Mouse (Mus musculus) lung, postnatal 14 days (tissue): ENCODE measurements around the gene Gpatch3.

Experiments used
- DNase-seq: peaks from one replicate; pipeline ENCODE4 v3.0.0; 2021

Gene Gpatch3

GRCm38 (mm10) chr4:133574070-133574842 is at the start of gene Gpatch3:
TSS of gene Gpatch3 (plus strand) at chr4:133574745.
- DNase-seq: peak; percentile 94

- no peak for DNase-seq
These were observed 46.8 kb upstream of the Gpatch3 start for GRCm38 (mm10) chr4:133527788-133528187.

DNA sequence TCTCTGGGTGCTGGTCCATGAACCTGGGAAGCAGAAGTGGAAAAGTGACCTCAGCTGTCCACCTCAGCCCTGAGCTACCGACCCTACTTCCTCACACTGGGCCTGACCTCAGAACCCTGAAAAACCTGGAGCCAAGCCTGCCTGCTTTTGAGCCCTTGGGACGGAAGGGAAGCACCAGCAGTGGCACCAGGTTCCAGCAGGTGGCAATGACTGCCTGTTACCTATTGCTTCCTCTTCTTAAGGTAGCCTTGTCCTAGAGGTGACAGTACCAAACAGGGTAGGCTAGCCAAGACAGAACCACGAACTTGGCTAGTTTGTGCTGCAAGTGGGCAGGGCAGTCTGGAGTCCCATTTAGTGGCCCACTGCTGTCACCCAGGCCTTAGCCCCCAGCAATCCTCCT is 41.8 kb upstream of the Gpatch3 start:
- DNase-seq: no peak

- no peak for DNase-seq
These were observed 38.5 kb upstream of the Gpatch3 start for GRCm38 (mm10) chr4:133536081-133536480.

DNA sequence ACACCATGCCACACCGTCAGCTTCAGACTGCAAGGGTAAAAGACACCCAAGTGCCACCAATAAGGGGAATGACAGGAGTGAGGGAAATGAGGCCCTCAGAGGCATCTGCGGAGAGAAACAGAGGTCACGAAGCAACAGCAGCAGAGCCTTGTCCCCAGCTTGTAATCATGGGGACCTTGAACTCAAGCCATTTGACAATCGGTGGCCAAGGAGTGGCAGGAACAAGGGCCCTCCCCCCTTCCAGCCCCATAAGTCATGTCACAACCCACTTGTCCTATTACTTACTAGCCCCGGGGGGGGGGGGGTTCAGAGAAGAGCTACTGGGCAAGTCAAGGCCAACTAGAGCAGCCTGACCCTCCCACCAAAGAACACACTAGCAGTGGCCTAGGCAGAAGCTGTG is 37.9 kb upstream of the Gpatch3 start:
- no peak for DNase-seq

- peak; percentile 95 for DNase-seq
These were observed 29.0 kb upstream of the Gpatch3 start, which contains the start of gene Nudc for GRCm38 (mm10) chr4:133545272-133546231. TSS of gene Nudc (minus strand) at chr4:133545996.

GRCm38 (mm10) chr4:133552029-133552428 is 22.5 kb upstream of the Gpatch3 start:
- DNase-seq: no peak

DNA sequence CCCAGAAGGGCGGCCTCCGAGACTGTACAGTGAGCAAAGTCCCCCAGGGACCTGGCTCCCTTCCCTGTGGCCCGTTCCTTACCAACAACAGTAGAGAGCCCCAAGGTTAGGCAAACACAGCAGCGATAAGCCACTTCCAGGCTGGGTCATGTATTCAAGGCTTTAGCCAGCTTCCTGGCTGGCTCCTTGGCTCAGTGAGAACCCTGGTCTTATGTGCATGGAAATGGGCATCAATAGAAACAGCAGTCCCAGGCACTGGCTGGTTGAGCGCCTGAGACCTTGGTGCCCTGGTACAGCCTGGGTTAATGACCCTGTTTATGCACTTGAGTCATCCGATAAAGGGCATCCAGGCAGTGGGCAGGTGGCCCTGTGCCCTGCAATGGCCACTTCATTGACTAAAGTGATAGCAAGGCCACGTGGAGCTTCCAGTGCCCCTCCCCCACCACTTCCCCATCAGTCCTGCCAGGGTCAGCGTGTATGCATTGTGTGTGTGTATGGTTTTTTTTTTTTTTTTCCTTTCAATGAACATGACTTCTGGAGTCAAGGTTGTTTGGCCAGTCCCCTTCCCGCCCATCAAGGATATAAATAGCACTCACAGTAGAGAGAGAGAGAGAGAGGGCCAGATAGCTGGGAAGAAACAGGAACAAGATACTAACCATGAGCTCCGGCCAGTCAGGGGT is 21.6 kb upstream of the Gpatch3 start, which contains the start of gene Nr0b2:
Nr0b2 (plus strand) TSS at position 609 of the 680 bp plus-strand sequence.
- DNase-seq: no peak

DNA sequence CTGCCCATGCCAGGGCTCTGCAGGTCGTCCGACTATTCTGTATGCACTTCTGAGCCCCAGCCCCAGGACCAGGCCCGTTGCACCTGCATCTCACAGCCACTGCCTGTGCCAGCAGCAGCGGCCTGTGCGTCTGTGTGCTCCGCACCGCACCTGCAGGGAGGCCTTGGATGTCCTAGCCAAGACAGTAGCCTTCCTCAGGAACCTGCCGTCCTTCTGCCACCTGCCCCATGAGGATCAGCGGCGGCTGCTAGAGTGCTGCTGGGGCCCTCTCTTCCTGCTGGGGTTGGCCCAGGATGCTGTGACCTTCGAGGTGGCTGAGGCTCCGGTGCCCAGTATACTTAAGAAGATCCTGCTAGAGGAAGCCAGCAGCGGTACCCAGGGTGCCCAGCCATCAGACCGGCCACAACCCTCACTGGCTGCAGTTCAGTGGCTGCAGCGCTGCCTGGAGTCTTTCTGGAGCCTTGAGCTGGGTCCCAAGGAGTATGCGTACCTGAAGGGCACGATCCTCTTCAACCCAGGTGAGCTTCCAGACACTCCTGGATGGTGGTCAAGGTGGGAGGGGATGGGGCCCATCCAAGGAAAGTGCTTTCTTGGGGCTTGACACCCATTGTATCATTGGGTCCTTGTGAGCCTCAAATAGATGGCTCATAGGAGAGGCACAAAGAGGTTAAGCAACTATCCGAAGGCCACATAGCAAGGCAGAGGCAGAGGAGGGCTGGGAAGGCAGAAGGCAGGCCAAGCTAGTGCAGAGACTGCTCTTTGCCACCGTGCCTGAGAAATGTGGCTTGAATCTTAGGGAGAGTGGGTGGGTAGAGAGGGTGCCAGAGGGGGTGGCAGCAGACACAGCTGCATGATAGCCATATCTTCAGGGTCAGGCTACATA is 20.9 kb upstream of the Gpatch3 start:
- no peak for DNase-seq

DNA sequence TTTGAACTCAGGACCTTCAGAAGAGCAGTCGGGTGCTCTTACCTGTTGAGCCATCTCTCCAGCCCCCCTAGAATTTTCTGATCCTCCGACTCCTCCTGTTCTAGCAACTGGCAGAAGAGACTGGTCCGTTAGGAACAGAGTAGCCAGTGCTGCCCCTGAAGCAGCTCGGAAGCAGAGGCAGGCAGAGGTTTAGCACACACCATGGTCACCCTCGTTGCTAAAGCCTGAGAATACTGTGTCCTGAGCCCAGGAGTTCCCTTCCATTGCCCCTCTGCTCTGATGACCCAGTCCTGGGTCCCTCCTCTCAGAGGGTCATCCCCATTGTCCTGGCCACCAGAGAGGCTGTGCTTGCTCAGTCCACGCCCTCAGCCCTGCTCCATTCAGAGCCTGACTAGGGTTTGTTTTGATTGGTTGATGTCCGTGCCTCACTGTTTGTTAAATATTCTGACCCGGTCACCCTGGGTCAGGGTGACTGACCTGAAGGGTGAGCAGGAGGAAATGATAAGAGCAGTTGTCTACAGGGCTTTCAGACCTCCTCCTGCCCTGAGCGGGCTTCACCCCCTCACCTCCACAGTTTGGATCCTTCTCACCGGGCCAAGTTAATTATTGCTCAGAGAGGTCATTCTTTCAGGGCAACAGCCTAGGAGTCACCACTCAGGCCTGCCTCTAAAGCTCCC is 17.4 kb upstream of the Gpatch3 start:
- DNase-seq: no peak

- no peak for DNase-seq
These were observed 14.7 kb upstream of the Gpatch3 start for GRCm38 (mm10) chr4:133559846-133560245.

DNA sequence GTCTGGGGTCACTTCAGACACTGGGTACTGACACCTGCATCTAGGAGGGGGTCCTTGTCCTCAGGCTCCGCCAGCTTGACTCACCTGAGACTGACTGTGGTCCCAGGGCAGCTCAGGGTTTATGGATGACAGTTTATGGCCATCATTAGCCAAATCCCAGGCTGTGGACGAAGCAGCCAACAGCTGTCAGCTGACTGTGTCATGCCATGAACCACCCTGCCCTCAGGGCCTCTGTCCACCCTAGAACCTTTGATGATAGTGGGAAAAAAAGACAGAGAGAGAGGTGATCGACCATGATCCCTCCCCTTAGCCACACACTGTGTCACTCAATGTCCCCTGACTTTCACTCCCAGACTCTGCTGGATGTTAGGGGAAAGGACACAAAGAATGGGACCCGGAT is 12.9 kb upstream of the Gpatch3 start:
- no peak for DNase-seq

DNA sequence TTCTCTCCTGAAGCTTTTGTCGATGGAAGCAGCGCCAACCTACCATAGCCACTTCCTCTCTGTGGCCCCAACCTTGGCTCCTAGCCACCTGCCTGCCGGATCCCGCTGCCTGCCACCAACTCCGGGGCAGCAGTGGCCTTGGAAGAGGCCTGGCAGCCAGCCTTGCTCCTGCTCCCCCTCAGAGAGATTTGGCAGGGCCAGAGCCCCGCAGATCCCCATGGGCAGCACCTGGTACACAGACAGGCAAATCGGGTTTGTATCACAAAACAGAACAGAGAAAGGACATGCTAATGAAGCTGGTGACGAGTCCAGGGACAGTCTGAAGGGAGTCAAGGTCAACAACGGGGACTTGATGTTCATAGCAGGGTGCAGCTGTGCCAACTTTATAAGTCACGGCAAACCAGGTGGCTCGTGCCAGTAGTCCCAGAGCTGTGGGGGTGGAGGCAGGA is 11.4 kb upstream of the Gpatch3 start:
- DNase-seq: no peak

DNA sequence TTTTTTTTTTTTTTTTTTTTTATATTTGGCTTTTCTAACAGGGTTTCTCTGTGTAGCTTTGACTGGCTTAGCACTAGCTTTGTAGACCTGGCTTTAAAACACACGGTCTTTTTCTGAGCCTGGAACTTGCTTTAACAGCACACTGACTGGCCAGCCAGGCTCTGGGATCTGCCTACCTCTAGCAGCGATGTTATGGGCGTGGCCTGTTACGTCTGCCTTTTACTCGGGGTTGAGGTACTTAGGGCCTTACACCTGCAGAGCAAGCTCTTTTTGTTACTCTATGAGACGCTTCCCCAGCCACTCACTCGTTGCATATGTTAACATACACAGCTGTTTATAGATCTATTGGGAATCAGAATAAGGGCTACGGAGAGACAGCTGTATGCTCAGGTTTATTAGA is 7.3 kb upstream of the Gpatch3 start:
- no peak for DNase-seq

DNA sequence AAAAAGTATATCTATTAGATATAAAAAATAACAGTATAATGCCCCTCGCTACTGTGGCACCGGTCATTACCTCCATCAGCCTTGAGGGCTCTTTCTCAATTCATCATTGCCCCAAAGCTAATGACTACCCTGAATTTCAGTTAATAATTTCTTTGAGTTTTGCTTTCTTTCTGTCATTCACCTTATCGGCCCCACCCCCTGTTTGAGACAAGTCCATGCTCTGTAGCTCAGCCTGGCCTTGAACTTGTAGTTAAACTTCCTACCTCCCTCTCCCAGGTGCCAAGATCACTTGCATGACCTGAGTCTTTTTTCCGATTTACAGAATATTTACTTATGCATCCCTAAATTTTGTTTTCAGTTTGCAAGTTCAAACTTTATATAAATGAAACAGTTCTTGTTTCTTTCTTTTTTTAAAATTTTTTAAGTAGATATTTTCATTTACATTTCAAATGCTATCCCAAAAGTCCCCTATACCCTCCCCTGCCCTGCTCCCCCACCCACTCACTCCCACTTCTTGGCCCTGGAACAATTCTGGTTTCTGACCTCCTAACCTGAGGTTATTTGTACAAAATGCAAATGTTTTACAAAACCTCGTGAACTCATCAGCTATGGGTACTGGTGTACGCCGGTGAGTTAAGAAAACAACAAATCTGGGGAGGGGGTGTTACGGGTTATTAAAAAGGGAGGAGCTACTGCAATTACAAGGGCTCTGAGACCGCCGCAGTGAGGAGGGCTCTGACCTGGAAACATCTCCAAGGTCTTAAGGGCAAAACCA is 5.1 kb upstream of the Gpatch3 start:
- no peak for DNase-seq

GRCm38 (mm10) chr4:133570066-133570466 is 4.5 kb upstream of the Gpatch3 start:
- no peak for DNase-seq

DNA sequence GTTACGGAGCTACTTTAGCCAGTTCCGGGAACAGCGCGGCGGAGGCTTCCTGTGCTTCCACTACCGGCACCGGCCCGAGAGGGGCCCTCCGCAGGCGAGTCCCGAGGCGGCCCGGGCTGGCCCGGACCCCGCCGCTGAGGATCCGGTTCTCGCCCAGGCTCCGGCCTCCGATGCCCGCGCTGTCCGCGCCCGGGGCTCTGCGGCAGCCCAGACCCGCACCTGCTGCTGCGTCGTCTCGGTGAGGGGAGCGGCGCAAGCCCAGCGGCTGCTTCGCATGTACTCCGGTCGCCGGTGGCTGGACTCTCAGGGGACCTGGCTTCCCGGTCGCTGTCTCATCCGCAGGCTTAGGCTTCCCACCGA is 278 bp downstream of the Gpatch3 start:
- DNase-seq: no peak

DNA sequence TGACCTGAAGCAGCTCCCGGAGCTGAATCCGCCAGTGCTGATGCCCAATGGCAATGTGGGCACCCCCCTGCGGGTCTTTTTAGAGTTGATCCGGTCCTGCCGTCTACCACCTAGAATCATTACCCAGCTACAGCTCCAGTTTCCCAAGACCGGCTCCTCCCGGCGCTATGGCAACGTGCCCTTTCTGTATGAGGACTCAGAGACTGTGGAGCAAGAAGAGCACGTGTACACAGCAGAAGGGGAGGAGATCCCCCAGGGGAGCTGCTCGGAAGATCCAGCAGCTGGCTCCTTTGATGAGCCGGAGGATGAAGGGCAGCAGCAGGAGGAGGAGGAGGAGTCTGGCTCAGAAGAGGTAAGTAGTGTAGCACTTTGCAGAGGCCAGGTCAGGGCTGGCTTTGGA is 3.4 kb downstream of the Gpatch3 start:
- DNase-seq: no peak

GRCm38 (mm10) chr4:133583690-133584058 is 9.1 kb downstream of the Gpatch3 start:
- no peak for DNase-seq

- peak; percentile 82 for DNase-seq
These were observed 9.8 kb downstream of the Gpatch3 start, which contains the start of gene Gpn2 for GRCm38 (mm10) chr4:133584059-133584951. TSS of gene Gpn2 (plus strand) at chr4:133584362.
